Mouse (Mus musculus): Measurements from ENCODE around the gene Tcf15. TPM values are rescaled to one million over a fixed set of nuclear protein-coding genes. Genes with fewer than 3 reads are reported as not detected.

The Tcf15 gene
- polyA plus RNA-seq, 1 experiment from 2014 or later, result 1.7 TPM

- H3K36me3 ChIP-seq, result no peaks in the 10 kb centered on the region
- ATAC-seq (ENCODE audit: low FRiP score, low read depth), result no peak
- H3K9me3 ChIP-seq, result no peaks in the 10 kb centered on the region
- no peak overlapping the region for H3K9ac ChIP-seq
- H3K4me1 ChIP-seq (replicated peaks), result no peaks in the 10 kb centered on the region
- no peak overlapping the region for H3K27ac ChIP-seq (replicated peaks)
- 59% methylated on average over 9 of the region's 9 CpGs for WGBS
- no peaks in the 10 kb centered on the region for H3K27me3 ChIP-seq
- H3K4me3 ChIP-seq, result no peak overlapping the region
- H3K4me2 ChIP-seq, result no peak overlapping the region
Observed at GRCm38 (mm10) chr2:152132016-152132415, 11.3 kb upstream of the Tcf15 start.

- 82% methylated on average over 8 of the region's 8 CpGs for WGBS
- no peak overlapping the region for H3K27ac ChIP-seq (replicated peaks)
Observed at GRCm38 (mm10) chr2:152132691-152133090, 10.7 kb upstream of the Tcf15 start.

GRCm38 (mm10) chr2:152139191-152139987 is 4.0 kb upstream of the Tcf15 start:
- H3K4me1 ChIP-seq (replicated peaks), result peaks cover 36% of the 10 kb centered on the region
- H3K36me3 ChIP-seq, result no peaks in the 10 kb centered on the region
- no peak for ATAC-seq (ENCODE audit: low FRiP score, low read depth)
- H3K9ac ChIP-seq, result no peak overlapping the region
- no peaks in the 10 kb centered on the region for H3K9me3 ChIP-seq
- no peak overlapping the region for H3K27ac ChIP-seq (replicated peaks)
- 56% methylated on average over 10 of the region's 10 CpGs for WGBS
- no peak overlapping the region for H3K4me2 ChIP-seq
- H3K4me3 ChIP-seq, result no peak overlapping the region
- H3K27me3 ChIP-seq, result peaks cover 20% of the 10 kb centered on the region

More at GRCm38 (mm10) chr2:152132691-152133090, 10.7 kb upstream of the Tcf15 start:
- H3K9me3 ChIP-seq, result no peaks in the 10 kb centered on the region
- no peak overlapping the region for H3K4me3 ChIP-seq
- no peak overlapping the region for H3K9ac ChIP-seq
- no peak overlapping the region for H3K4me2 ChIP-seq
- no peak for ATAC-seq (ENCODE audit: low FRiP score, low read depth)
- H3K27me3 ChIP-seq, result no peaks in the 10 kb centered on the region
- no peaks in the 10 kb centered on the region for H3K36me3 ChIP-seq
- no peaks in the 10 kb centered on the region for H3K4me1 ChIP-seq (replicated peaks)

- Histone ChIP-seq H3K4me2 (no peak overlapping the region), H3K4me3 (no peak overlapping the region), H3K27me3 (peaks cover 27% of the 10 kb centered on the region), H3K36me3 (no peaks in the 10 kb centered on the region), H3K9ac (no peak overlapping the region), H3K27ac (replicated peaks) (no peak overlapping the region), H3K4me1 (replicated peaks) (peaks cover 36% of the 10 kb centered on the region), H3K9me3 (no peaks in the 10 kb centered on the region)
- 36% methylated on average over 11 of the region's 11 CpGs for WGBS
- ATAC-seq (ENCODE audit: low FRiP score, low read depth), result no peak
Observed at GRCm38 (mm10) chr2:152140941-152141340, 2.4 kb upstream of the Tcf15 start.

- H3K36me3 ChIP-seq, result no peaks in the 10 kb centered on the region
- peak overlapping the region; percentile 73 for H3K4me2 ChIP-seq
- H3K4me1 ChIP-seq (replicated peaks), result peaks cover 36% of the 10 kb centered on the region
- H3K9ac ChIP-seq, result no peak overlapping the region
- H3K4me3 ChIP-seq, result no peak overlapping the region
- ATAC-seq (ENCODE audit: low FRiP score, low read depth), result no peak
- no peaks in the 10 kb centered on the region for H3K9me3 ChIP-seq
- 61% methylated on average over 1 of the region's 1 CpGs for WGBS
- peaks cover 27% of the 10 kb centered on the region for H3K27me3 ChIP-seq
- H3K27ac ChIP-seq (replicated peaks), result no peak overlapping the region
Observed at GRCm38 (mm10) chr2:152141491-152141890, 1.9 kb upstream of the Tcf15 start.

- Histone ChIP-seq H3K9me3 (no peaks in the 10 kb centered on the region), H3K36me3 (no peaks in the 10 kb centered on the region), H3K27me3 (peaks cover 27% of the 10 kb centered on the region), H3K4me1 (replicated peaks) (peaks cover 36% of the 10 kb centered on the region), H3K27ac (replicated peaks) (no peak overlapping the region), H3K4me3 (peak overlapping the region; percentile 12; the same call in 1 of the 2 replicates), H3K9ac (no peak overlapping the region), H3K4me2 (peak overlapping the region; percentile 73)
- WGBS, result under 1% methylated on average over 13 of the region's 13 CpGs
- no peak for ATAC-seq (ENCODE audit: low FRiP score, low read depth)
Observed at GRCm38 (mm10) chr2:152142046-152142445, 1.3 kb upstream of the Tcf15 start.

- Histone ChIP-seq H3K9me3 (no peaks in the 10 kb centered on the region), H3K36me3 (no peaks in the 10 kb centered on the region), H3K9ac (no peak overlapping the region), H3K27me3 (peaks cover 27% of the 10 kb centered on the region), H3K4me1 (replicated peaks) (peaks cover 36% of the 10 kb centered on the region), H3K27ac (replicated peaks) (no peak overlapping the region), H3K4me2 (peak overlapping the region; percentile 73), H3K4me3 (peak overlapping the region; percentile 46)
- whole genome bisulfite sequencing, result 2% methylated on average over 11 of the region's 11 CpGs
- ATAC-seq (ENCODE audit: low FRiP score, low read depth), result no peak
Observed at GRCm38 (mm10) chr2:152142571-152142970, 790 bp upstream of the Tcf15 start.

- H3K27me3 ChIP-seq, result peaks cover 27% of the 10 kb centered on the region
- H3K4me3 ChIP-seq, result peak overlapping the region; percentile 46
- peak overlapping the region; percentile 73 for H3K4me2 ChIP-seq
- peak overlapping the region; percentile 35 for H3K9ac ChIP-seq
- no peak for ATAC-seq (ENCODE audit: low FRiP score, low read depth)
- WGBS, result 21% methylated on average over 9 of the region's 9 CpGs
- no peaks in the 10 kb centered on the region for H3K9me3 ChIP-seq
- H3K36me3 ChIP-seq, result no peaks in the 10 kb centered on the region
- no peak overlapping the region for H3K27ac ChIP-seq (replicated peaks)
- peaks cover 36% of the 10 kb centered on the region for H3K4me1 ChIP-seq (replicated peaks)
Observed at GRCm38 (mm10) chr2:152144158-152144450, 743 bp downstream of the Tcf15 start.

- 68% methylated on average over 5 of the region's 5 CpGs for WGBS
- H3K9ac ChIP-seq, result no peak overlapping the region
- no peak for ATAC-seq (ENCODE audit: low FRiP score, low read depth)
- no peak overlapping the region for H3K4me3 ChIP-seq
- H3K4me2 ChIP-seq, result peak overlapping the region; percentile 73
- peaks cover 36% of the 10 kb centered on the region for H3K4me1 ChIP-seq (replicated peaks)
- no peak overlapping the region for H3K27ac ChIP-seq (replicated peaks)
- no peaks in the 10 kb centered on the region for H3K36me3 ChIP-seq
- H3K27me3 ChIP-seq, result peaks cover 27% of the 10 kb centered on the region
- no peaks in the 10 kb centered on the region for H3K9me3 ChIP-seq
Observed at GRCm38 (mm10) chr2:152144501-152144900, 1.1 kb downstream of the Tcf15 start.

- Histone ChIP-seq H3K36me3 (no peaks in the 10 kb centered on the region), H3K4me2 (no peak overlapping the region), H3K4me3 (no peak overlapping the region), H3K9ac (no peak overlapping the region), H3K4me1 (replicated peaks) (peaks cover 35% of the 10 kb centered on the region), H3K27ac (replicated peaks) (no peak overlapping the region), H3K27me3 (peaks cover 27% of the 10 kb centered on the region), H3K9me3 (no peaks in the 10 kb centered on the region)
- 75% methylated on average over 2 of the region's 2 CpGs for WGBS
- ATAC-seq (ENCODE audit: low FRiP score, low read depth), result no peak
Observed at GRCm38 (mm10) chr2:152145711-152146110, 2.4 kb downstream of the Tcf15 start.

- Histone ChIP-seq H3K4me1 (replicated peaks) (peaks cover 21% of the 10 kb centered on the region), H3K4me3 (no peak overlapping the region), H3K27me3 (peaks cover 23% of the 10 kb centered on the region), H3K4me2 (no peak overlapping the region), H3K9me3 (no peaks in the 10 kb centered on the region), H3K36me3 (no peaks in the 10 kb centered on the region), H3K9ac (no peak overlapping the region), H3K27ac (replicated peaks) (no peak overlapping the region)
- no peak for ATAC-seq (ENCODE audit: low FRiP score, low read depth)
- 69% methylated on average over 3 of the region's 3 CpGs for WGBS
Observed at GRCm38 (mm10) chr2:152147079-152147478, 3.7 kb downstream of the Tcf15 start.

GRCm38 (mm10) chr2:152148675-152149074 is 5.3 kb downstream of the Tcf15 start:
- Histone ChIP-seq H3K9me3 (no peaks in the 10 kb centered on the region), H3K4me1 (replicated peaks) (peaks cover 6% of the 10 kb centered on the region), H3K36me3 (no peaks in the 10 kb centered on the region), H3K27ac (replicated peaks) (no peak overlapping the region), H3K27me3 (peaks cover 14% of the 10 kb centered on the region), H3K9ac (no peak overlapping the region), H3K4me3 (no peak overlapping the region), H3K4me2 (no peak overlapping the region)
- no peak for ATAC-seq (ENCODE audit: low FRiP score, low read depth)
- 93% methylated on average over 9 of the region's 9 CpGs for WGBS

GRCm38 (mm10) chr2:152149891-152150290 is 6.5 kb downstream of the Tcf15 start:
- Histone ChIP-seq H3K9ac (no peak overlapping the region), H3K36me3 (no peaks in the 10 kb centered on the region), H3K27me3 (peaks cover 2% of the 10 kb centered on the region), H3K4me3 (no peak overlapping the region), H3K4me1 (replicated peaks) (no peaks in the 10 kb centered on the region), H3K9me3 (no peaks in the 10 kb centered on the region), H3K27ac (replicated peaks) (no peak overlapping the region), H3K4me2 (no peak overlapping the region)
- WGBS, result 25% methylated on average over 4 of the region's 4 CpGs
- no peak for ATAC-seq (ENCODE audit: low FRiP score, low read depth)
